Mouse (Mus musculus) G1E (cell line): ENCODE measurements around the gene Ankrd23.

Source experiments
- CTCF ChIP-seq: IDR thresholded peaks from 2 replicates; pipeline ENCODE4 v1.5.1; 2012; ENCODE audit warnings: low read depth, low read length, inconsistent platforms, mixed read lengths
- GATA1 ChIP-seq: IDR thresholded peaks from 2 replicates; pipeline ENCODE4 v1.6.1; 2012; ENCODE audit warnings: borderline replicate concordance, low read length, inconsistent platforms, mixed read lengths
- GATA2 ChIP-seq: IDR thresholded peaks from 2 replicates; pipeline ENCODE4 v1.6.1; 2012; ENCODE audit warnings: low read depth, low read length, inconsistent platforms, borderline replicate concordance
- POLR2AphosphoS5 ChIP-seq: IDR thresholded peaks from 2 replicates; pipeline ENCODE4 v1.6.1; 2012; ENCODE audit warnings: low read depth, low read length, inconsistent platforms; ENCODE audit not compliant: insufficient replicate concordance
- TAL1 ChIP-seq: conservative IDR thresholded peaks from 2 replicates; pipeline ENCODE4 v1.6.1; 2012; ENCODE audit warnings: low read depth, low read length, inconsistent platforms, mixed read lengths

GRCm38 (mm10) chr1:36572709-36573108 is 36.0 kb upstream of the Ankrd23 start:
- no peak for TF ChIP-seq CTCF
- no peak for TF ChIP-seq POLR2AphosphoS5
- TF ChIP-seq GATA1: no peak
- TF ChIP-seq TAL1: no peak
- no peak for TF ChIP-seq GATA2
